Mouse (Mus musculus) gastrocnemius, postnatal 25 days (tissue): ENCODE results near the gene Kif1b. TPM values are rescaled to one million over a fixed set of nuclear protein-coding genes. Genes with fewer than 3 reads are reported as not detected.

Source experiments
- DNase-seq: peaks from one replicate; pipeline ENCODE4 v3.0.0; 2022
- total RNA-seq, 2 experiments: library from RNA; stranded (reverse); gene quantifications; 1 replicate in 1 of 2; 2 replicates in 1 of 2; pipeline ENCODE4 v1.2.3; 2021

The Kif1b gene
- total RNA-seq, 2 experiments from 2014 or later, result 304 to 308 TPM

- DNase-seq, result peak; percentile 84
Measured at GRCm38 (mm10) chr4:149136982-149137770, 170.3 kb downstream of the Kif1b start, which contains the start of gene Cenps. TSS of gene Cenps (minus strand) at chr4:149137629.

- DNase-seq, result no peak
Measured at GRCm38 (mm10) chr4:149136116-149136850, 171.2 kb downstream of the Kif1b start.

GRCm38 (mm10) chr4:149133395-149133794, 174.1 kb downstream of the Kif1b start:
- DNase-seq, result no peak

- no peak for DNase-seq
Measured at GRCm38 (mm10) chr4:149131789-149132565, 175.5 kb downstream of the Kif1b start.

GRCm38 (mm10) chr4:149131021-149131752, 176.3 kb downstream of the Kif1b start:
- no peak for DNase-seq

- DNase-seq, result no peak
Measured at GRCm38 (mm10) chr4:149128467-149128866, 179.0 kb downstream of the Kif1b start.

- DNase-seq, result no peak
Measured at GRCm38 (mm10) chr4:149126663-149127062, 180.8 kb downstream of the Kif1b start, which contains the start of gene Cort. TSS of gene Cort (minus strand) at chr4:149126763.

Other genes starting within 250 kb of the Kif1b start
- gene Pex14, start 207.8 kb downstream of the Kif1b start, total RNA-seq, result 10 to 100 TPM; 17.5 to 18.8 TPM
- gene Dffa, start 203.5 kb downstream of the Kif1b start, total RNA-seq, result 10 to 100 TPM; 61.7 to 85.6 TPM
- under 1 TPM; 0.59 to 0.70 TPM for gene Cort, start 180.9 kb downstream of the Kif1b start, total RNA-seq
- 1 to 10 TPM; 5.8 to 6.5 TPM for gene Cenps, start 170.1 kb downstream of the Kif1b start, total RNA-seq
- 10 to 100 TPM; 14.4 to 20.0 TPM for gene Pgd, start 140.9 kb downstream of the Kif1b start, total RNA-seq
- 10 to 100 TPM; 32.2 to 36.3 TPM for gene Ube4b, start 119.1 kb upstream of the Kif1b start, total RNA-seq
- gene Rbp7, start 147.3 kb upstream of the Kif1b start, total RNA-seq, result 10 to 100 TPM; 17.5 to 23.0 TPM
- not detected for gene Tmem274, start 169.7 kb upstream of the Kif1b start, total RNA-seq
- 10 to 100 TPM; 22.8 to 23.4 TPM for gene Nmnat1, start 177.5 kb upstream of the Kif1b start, total RNA-seq
- 10 to 100 TPM; 12.5 to 13.0 TPM for gene Lzic, start 177.5 kb upstream of the Kif1b start, total RNA-seq
- gene Ctnnbip1, start 210.5 kb upstream of the Kif1b start, total RNA-seq, result 10 to 100 TPM; 24.7 to 29.6 TPM